Mouse (Mus musculus) adrenal gland, adult (tissue): ENCODE measurements at regions not wholly inside any gene's neighbourhood (a gene's known extent, or its start where the extent isn't known, plus 50 kb on each side); places are given as distances from the start of the nearest gene placed in this dataset.

Experiments
- DNase-seq, 2 experiments: peaks; one replicate each; pipeline ENCODE4 v3.0.0; 2022 to 2023; ENCODE audit warnings: low spot score in 1 of 2; ENCODE audit not compliant: inconsistent age in 2 of 2

DNA sequence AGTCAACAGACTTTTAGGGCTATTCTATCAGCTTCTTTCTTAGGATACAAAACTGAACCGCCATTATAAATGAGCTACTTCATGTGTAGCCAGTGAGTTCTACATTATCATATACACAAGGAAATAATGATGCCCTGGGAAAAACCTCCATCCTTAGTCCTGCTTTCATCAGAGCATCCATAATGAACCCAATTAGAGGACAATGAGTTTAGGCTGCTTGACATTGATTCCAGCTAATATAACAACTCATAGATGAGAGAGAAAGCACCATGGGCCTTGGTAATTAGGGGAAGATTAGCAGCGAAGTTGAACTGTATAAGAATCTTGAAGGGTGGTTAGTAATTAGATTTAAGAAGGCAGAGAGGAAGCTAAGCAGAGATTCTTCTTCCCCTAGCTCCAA, 405.7 kb downstream of the Ipmk start:
- DNase-seq: no peak

- no peak for DNase-seq
These were observed 407.2 kb downstream of the Ipmk start for GRCm38 (mm10) chr10:71754799-71755198.

GRCm38 (mm10) chr10:71778903-71779302, 431.3 kb downstream of the Ipmk start:
- DNase-seq: no peak

- DNase-seq: no peak
These were observed 441.7 kb downstream of the Ipmk start for GRCm38 (mm10) chr10:71789241-71789640.

- DNase-seq: no peak
These were observed 442.4 kb downstream of the Ipmk start for GRCm38 (mm10) chr10:71789936-71790335.

DNA sequence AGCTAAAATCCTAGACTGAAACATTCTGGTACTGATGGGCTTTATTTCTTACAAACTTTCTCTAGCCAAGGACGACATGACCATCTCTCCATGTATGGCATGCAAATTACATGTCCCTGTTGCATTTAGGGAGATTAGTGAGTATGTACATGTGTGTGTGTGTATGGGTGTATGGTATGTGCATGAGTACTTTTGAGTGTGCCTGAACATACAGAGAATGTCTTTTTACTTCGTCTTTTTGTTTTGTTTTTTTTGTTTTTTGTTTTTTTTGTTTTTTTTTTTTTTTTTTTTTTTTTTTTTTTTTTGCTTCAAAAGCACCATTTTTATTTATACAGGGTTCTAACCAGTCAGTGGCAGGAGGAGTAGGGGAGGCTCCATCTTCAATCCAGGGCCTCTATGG, 451.1 kb downstream of the Ipmk start:
- DNase-seq: no peak

- no peak for DNase-seq
These were observed 454.9 kb downstream of the Ipmk start for GRCm38 (mm10) chr10:71802457-71802856.

DNA sequence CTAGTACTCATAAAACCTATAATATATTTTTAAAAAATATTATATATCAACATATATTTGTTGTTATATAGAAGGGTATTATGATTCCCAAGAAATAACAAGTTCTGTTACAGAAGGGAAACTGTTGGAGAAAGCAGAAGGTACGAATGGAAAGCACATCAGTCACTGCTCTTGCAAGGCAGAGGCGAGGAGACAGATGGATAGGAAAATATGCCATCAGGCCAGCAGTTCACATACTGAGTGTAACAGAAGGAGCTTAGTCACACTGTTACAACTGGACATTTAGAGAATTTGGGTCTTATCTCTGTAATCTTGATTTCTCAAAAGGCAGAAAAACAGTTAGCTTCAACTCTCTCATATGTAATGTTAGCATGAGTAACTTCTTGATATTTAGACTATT, 485.1 kb downstream of the Ipmk start:
- DNase-seq: no peak

GRCm38 (mm10) chr10:71835018-71835417, 487.5 kb downstream of the Ipmk start:
- no peak for DNase-seq

DNA sequence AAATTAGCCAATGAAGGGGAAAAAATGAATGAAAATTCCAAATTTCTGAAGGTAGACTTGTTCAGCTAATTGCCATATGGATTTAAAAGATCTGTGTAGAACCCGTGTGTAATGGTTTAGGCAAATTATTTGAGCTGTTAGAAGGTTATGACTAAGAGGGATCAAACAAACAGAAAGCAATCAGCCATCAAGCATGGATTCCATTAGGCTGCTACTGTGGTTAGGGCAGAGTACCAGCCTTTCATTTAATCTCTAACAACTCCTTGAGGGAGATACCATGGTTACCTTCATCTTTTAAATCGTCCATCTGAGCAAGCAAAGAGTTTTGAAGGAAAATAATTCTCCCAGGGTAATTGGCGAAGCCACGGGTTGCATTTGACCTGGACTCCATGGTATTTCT, 509.5 kb downstream of the Ipmk start:
- no peak for DNase-seq

- DNase-seq: peak; percentile 12 to 63
These were observed 510.0 kb downstream of the Ipmk start for GRCm38 (mm10) chr10:71857518-71857973.

GRCm38 (mm10) chr10:71893726-71894125, 546.2 kb downstream of the Ipmk start:
- DNase-seq: no peak

DNA sequence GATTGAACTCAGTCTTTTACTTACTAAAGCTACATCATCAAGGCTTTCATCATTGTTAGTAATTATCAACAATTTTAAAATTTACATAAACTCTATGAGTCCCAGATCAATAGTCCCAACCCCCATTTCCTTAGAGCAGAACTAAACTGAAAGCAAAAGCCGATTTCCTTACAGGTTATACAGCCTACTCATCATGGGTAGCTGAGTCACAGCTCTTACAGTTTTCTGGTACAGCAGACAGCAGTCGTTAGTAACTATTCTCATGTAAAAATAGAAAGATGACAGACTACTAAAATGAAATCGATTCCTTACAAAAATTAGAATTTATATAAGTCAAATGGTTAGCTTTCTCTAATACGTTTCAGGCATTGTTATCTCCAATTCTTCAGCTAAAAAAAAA, 557.5 kb downstream of the Ipmk start:
- no peak for DNase-seq
